Mouse (Mus musculus): ENCODE results near the gene Gm45837.

- TF ChIP-seq CTCF (IDR thresholded peaks at IDR 0.05; ENCODE audit: low read depth, low read length) (no peak), POLR2A (IDR thresholded peaks at IDR 0.05; ENCODE audit: extremely low read depth, insufficient read depth, low read length) (no peak)
These were observed 36.5 kb upstream of the Gm45837 start for GRCm38 (mm10) chr7:101374155-101374554.

Measured in liver, adult 2 months (tissue).